ENCODE assay signal across 16 mouse cellular contexts in the genomic region with DNA sequence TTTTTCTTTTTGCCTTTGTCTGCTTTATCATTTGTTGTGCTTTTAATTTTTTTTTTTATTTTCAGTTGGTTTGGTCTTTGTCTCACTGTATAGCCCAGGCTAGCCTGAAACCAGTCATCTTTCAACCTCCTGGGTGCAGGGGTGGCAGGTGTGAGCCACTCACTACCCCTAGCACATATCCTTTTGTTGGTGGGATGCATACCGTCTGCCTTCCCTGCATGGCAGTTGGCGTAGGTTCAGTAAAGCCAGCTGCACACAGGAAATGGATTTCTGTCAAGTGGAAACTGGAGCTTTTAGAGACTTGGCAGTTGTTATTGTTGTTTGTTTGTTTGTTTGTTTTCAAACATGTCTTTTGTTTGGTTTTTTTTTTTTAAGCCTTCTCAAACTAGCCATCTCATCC.
DNase-seq lines count a peak whose midpoint lies in the region; ATAC-seq and TF ChIP-seq lines count a peak whose summit lies in the region.
"Had no signal": no experiment of that assay in that cellular context is flagged by ENCODE, and none has a peak within 500 bp of the region (broad histone marks: within the 10 kb centered on the region; RNA-seq: fewer than 3 reads in every experiment).

No protein-coding gene starts in this region.

- 42% methylated on average over 2 of the region's 2 CpGs for WGBS in forebrain, embryonic 14.5 days
- WGBS in forebrain, embryonic 12.5 days, result 67% methylated on average over 2 of the region's 2 CpGs
- 45% methylated on average over 2 of the region's 2 CpGs for WGBS in hindbrain, postnatal 0 days

- peak overlapping the region; percentile 67; the same call in 1 of the 2 replicates for H3K27ac ChIP-seq in forebrain, embryonic 14.5 days (ENCODE audit: low read depth, low read length)
- no peak overlapping the region for H3K27ac ChIP-seq in forebrain, embryonic 12.5 days
- H3K27ac ChIP-seq in left cerebral cortex, adult 2 months, result peak overlapping the region; percentile 83; the same call in 1 of the 2 replicates
- peak overlapping the region; percentile 46; the same call in 1 of the 2 replicates for H3K27ac ChIP-seq in hindbrain, postnatal 0 days
- H3K27ac ChIP-seq: limb, embryonic 10.5 days had no signal

- peak; percentile 63 for DNase-seq in forebrain, embryonic 14.5 days (ENCODE audit: low spot score)
- no peak for DNase-seq in left cerebral cortex, adult 2 months (ENCODE audit: extremely low spot score in 1 of 2, low spot score in 2 of 2)
- DNase-seq in left cerebral cortex, adult 9 months (ENCODE audit: low spot score in 2 of 2), result no peak
- DNase-seq in brain, adult 2 months (ENCODE audit: low read depth, low spot score), result peak; percentile 62
- peak; percentile 63 for DNase-seq in hindbrain, postnatal 0 days (ENCODE audit: low spot score)
- no peak for DNase-seq in adrenal gland, postnatal 4 days (ENCODE audit: low spot score in 2 of 2)
- DNase-seq: B cell, adult 2 months; kidney, adult 2 months; kidney, postnatal 14 days; layer of hippocampus, postnatal 36 days; liver, postnatal 0 days; lung, postnatal 14 days had no signal

- TF ChIP-seq CTCF in left cerebral cortex, adult 2 months (IDR thresholded peaks at IDR 0.05), result no peak
- TF ChIP-seq CTCF in hindbrain, postnatal 0 days (IDR thresholded peaks at IDR 0.05; ENCODE audit: low read depth), result no peak

- H3K27me3 ChIP-seq in forebrain, embryonic 14.5 days (replicated peaks; ENCODE audit: control insufficient read depth, insufficient read depth, low read length), result no peaks in the 10 kb centered on the region
- no peaks in the 10 kb centered on the region for H3K27me3 ChIP-seq in forebrain, embryonic 12.5 days
- H3K27me3 ChIP-seq in hindbrain, postnatal 0 days (ENCODE audit: insufficient read depth, low read length), result no peaks in the 10 kb centered on the region

- no peak overlapping the region for H3K4me2 ChIP-seq in forebrain, embryonic 14.5 days (ENCODE audit: low read length)
- H3K4me2 ChIP-seq in forebrain, embryonic 12.5 days, result no peak overlapping the region
- no peak overlapping the region for H3K4me2 ChIP-seq in hindbrain, postnatal 0 days (ENCODE audit: low read depth, low read length)

- intact Hi-C loops in left cerebral cortex, adult 2 months (cut with DNase I), result loop anchor here (1.0 kb wide), 1 partner anchor 27 kb away; no protein-coding TSS in a partner anchor

- H3K4me1 ChIP-seq in forebrain, embryonic 14.5 days (ENCODE audit: control insufficient read depth, insufficient read depth, low read length), result peaks cover 5% of the 10 kb centered on the region; the same call in 1 of the 2 replicates
- H3K4me1 ChIP-seq in forebrain, embryonic 12.5 days, result no peaks in the 10 kb centered on the region
- H3K4me1 ChIP-seq in hindbrain, postnatal 0 days (ENCODE audit: insufficient read depth, low read length), result peaks cover 3% of the 10 kb centered on the region; the same call in 1 of the 2 replicates

- no peak overlapping the region for H3K4me3 ChIP-seq in forebrain, embryonic 14.5 days (ENCODE audit: low read depth, low read length)
- H3K4me3 ChIP-seq in forebrain, embryonic 12.5 days (replicated peaks), result no peak overlapping the region
- no peak overlapping the region for H3K4me3 ChIP-seq in left cerebral cortex, adult 2 months
- H3K4me3 ChIP-seq in hindbrain, postnatal 0 days (ENCODE audit: low read length), result no peak overlapping the region
- H3K4me3 ChIP-seq: layer of hippocampus, adult 2 months; limb, embryonic 10.5 days had no signal

- peaks cover 4% of the 10 kb centered on the region; the same call in 1 of the 2 replicates for H3K36me3 ChIP-seq in forebrain, embryonic 14.5 days (ENCODE audit: control insufficient read depth, insufficient read depth, low read length)
- H3K36me3 ChIP-seq in forebrain, embryonic 12.5 days (replicated peaks), result 0 out of 2 replicates have a peak, but pooled peaks cover 3% of the 10 kb centered on the region
- H3K36me3 ChIP-seq in hindbrain, postnatal 0 days (ENCODE audit: insufficient read depth, low read length), result peaks cover 13% of the 10 kb centered on the region
- H3K36me3 ChIP-seq: limb, embryonic 10.5 days had no signal

- 0 out of 2 replicates have a peak, but pooled peaks have one; percentile 54 for ATAC-seq in forebrain, embryonic 14.5 days
- no peak for ATAC-seq in forebrain, embryonic 12.5 days (ENCODE audit: low FRiP score)
- 0 out of 2 replicates have a peak, but pooled peaks have one; percentile 55 for ATAC-seq in hindbrain, postnatal 0 days
- no peak for ATAC-seq in megakaryocyte progenitor cell, adult 5-6 weeks (replicated peaks; ENCODE audit: poor library complexity)
- ATAC-seq: liver, postnatal 0 days had no signal

- H3K9me3 ChIP-seq in forebrain, embryonic 14.5 days (replicated peaks; ENCODE audit: control insufficient read depth, low read length), result peaks cover 3% of the 10 kb centered on the region; the same call in 1 of the 2 replicates
- peaks cover 3% of the 10 kb centered on the region; the same call in 1 of the 2 replicates for H3K9me3 ChIP-seq in forebrain, embryonic 12.5 days
- no peaks in the 10 kb centered on the region; the same call in 1 of the 2 replicates for H3K9me3 ChIP-seq in hindbrain, postnatal 0 days (ENCODE audit: low read length)
- H3K9me3 ChIP-seq: limb, embryonic 10.5 days had no signal

- no peak overlapping the region for H3K9ac ChIP-seq in forebrain, embryonic 14.5 days (ENCODE audit: low read length)
- no peak overlapping the region for H3K9ac ChIP-seq in forebrain, embryonic 12.5 days
- no peak overlapping the region for H3K9ac ChIP-seq in hindbrain, postnatal 0 days (replicated peaks; ENCODE audit: low read length)
- H3K9ac ChIP-seq: liver, postnatal 0 days had no signal

Comparison
In these comparisons a context has a peak if more than half of its experiments do, and no peak if none do; other contexts are left out.
1. ATAC-seq: peak in forebrain, embryonic 14.5 days (single experiment) and hindbrain, postnatal 0 days (single experiment); none in forebrain, embryonic 12.5 days (single experiment) and megakaryocyte progenitor cell, adult 5-6 weeks (single experiment).
2. DNase-seq: peak in forebrain, embryonic 14.5 days (single experiment), brain, adult 2 months (single experiment) and hindbrain, postnatal 0 days (single experiment); none in left cerebral cortex, adult 2 months (0 of 2), left cerebral cortex, adult 9 months (0 of 2) and adrenal gland, postnatal 4 days (0 of 2).